Mouse (Mus musculus) myocyte (in vitro differentiated cells): ENCODE results near the gene Plce1.

Experiments
- CEBPB ChIP-seq: IDR thresholded peaks from 2 replicates; pipeline ENCODE4 v1.6.1; 2011; ENCODE audit warnings: mild to moderate bottlenecking, moderate library complexity; ENCODE audit not compliant: poor library complexity, insufficient read depth, severe bottlenecking
- E2F4 ChIP-seq: IDR thresholded peaks from one replicate; pipeline ENCODE4 v1.6.1; 2011; ENCODE audit warnings: mild to moderate bottlenecking, control low read depth, moderate library complexity; ENCODE audit not compliant: insufficient read depth
- MAX ChIP-seq: IDR thresholded peaks from one replicate; pipeline ENCODE4 v1.6.1; 2011; ENCODE audit warnings: low read depth, mild to moderate bottlenecking, control low read depth
- MYOD1 ChIP-seq, 3 experiments: IDR thresholded peaks; one replicate each; pipeline ENCODE4 v1.6.1; 2011; ENCODE audit warnings: control low read depth in 2 of 3, low read depth in 2 of 3, mild to moderate bottlenecking in 2 of 3, moderate library complexity in 1 of 3; ENCODE audit not compliant: insufficient read length in 2 of 3, control insufficient read depth in 1 of 3
- MYOG ChIP-seq, 3 experiments: IDR thresholded peaks; one replicate each; pipeline ENCODE4 v1.6.1; 2011; ENCODE audit warnings: control low read depth in 2 of 3, low read depth in 2 of 3, mild to moderate bottlenecking in 2 of 3; ENCODE audit not compliant: insufficient read length in 2 of 3, control insufficient read depth in 1 of 3, insufficient read depth in 1 of 3
- POLR2A ChIP-seq: IDR thresholded peaks from one replicate; pipeline ENCODE4 v1.6.1; 2011; ENCODE audit warnings: low read depth, mild to moderate bottlenecking, control low read depth, moderate library complexity; ENCODE audit not compliant: insufficient read length
- POLR2AphosphoS2 ChIP-seq: IDR thresholded peaks from one replicate; pipeline ENCODE4 v1.6.1; 2011; ENCODE audit warnings: low read depth, control low read depth; ENCODE audit not compliant: insufficient read length
- SRF ChIP-seq: IDR thresholded peaks from one replicate; pipeline ENCODE4 v1.6.1; 2011; ENCODE audit warnings: low read depth; ENCODE audit not compliant: control insufficient read depth, insufficient read length
- TCF12 ChIP-seq: IDR thresholded peaks from one replicate; pipeline ENCODE4 v1.6.1; 2011; ENCODE audit warnings: mild to moderate bottlenecking, control low read depth; ENCODE audit not compliant: poor library complexity, insufficient read depth, severe bottlenecking
- TCF3 ChIP-seq: IDR thresholded peaks from one replicate; pipeline ENCODE4 v1.6.1; 2011; ENCODE audit warnings: low read depth, control low read depth; ENCODE audit not compliant: insufficient read length
- USF1 ChIP-seq: IDR thresholded peaks from one replicate; pipeline ENCODE4 v1.6.1; 2011; ENCODE audit warnings: low read depth, mild to moderate bottlenecking, control low read depth, moderate library complexity

- TF ChIP-seq POLR2A (no peak), TCF12 (no peak), MAX (no peak), TCF3 (no peak), E2F4 (no peak), CEBPB (no peak), POLR2AphosphoS2 (no peak), USF1 (no peak), SRF (no peak), MYOD1 (IDR thresholded peaks at IDR 0.05; ENCODE audit: control insufficient read depth in 1 of 3, insufficient read length in 2 of 3, low read depth in 2 of 3) (no peak), MYOG (IDR thresholded peaks at IDR 0.05; ENCODE audit: control insufficient read depth in 1 of 3, insufficient read depth in 1 of 3, insufficient read length in 2 of 3, low read depth in 2 of 3) (no peak)
Observed at GRCm38 (mm10) chr19:38793563-38794045, 312.7 kb downstream of the Plce1 start.
